Mouse (Mus musculus) embryonic facial prominence, embryonic 11.5 days (tissue): Measurements from ENCODE around the gene Lingo3. TPM values are rescaled to one million over a fixed set of nuclear protein-coding genes. Genes with fewer than 3 reads are reported as not detected.

Experiments used
- ATAC-seq: fragments of 200-750 bp; cut with Nextera tagmentation; replicated peaks from 2 replicates; pipeline ENCODE4 v1.8.0; 2017; ENCODE audit warnings: low read depth; ENCODE audit not compliant: insufficient number of reproducible peaks, low FRiP score, low TSS enrichment
- DNase-seq: peaks from one replicate; pipeline ENCODE4 v3.0.0-alpha.2; 2015; ENCODE audit warnings: low spot score
- H3K27ac ChIP-seq: fragments of 300-500 bp; sonication (generic); replicated peaks from 2 replicates; pipeline ENCODE4 v1.5.1; 2014; ENCODE audit warnings: mild to moderate bottlenecking, low read depth, low read length, control low read depth
- H3K27me3 ChIP-seq: fragments of 300-500 bp; sonication (generic); 2 replicates; pipeline ENCODE4 v1.6.1; 2014; ENCODE audit warnings: mild to moderate bottlenecking, low read length, moderate library complexity, mixed read lengths; ENCODE audit not compliant: control insufficient read depth, insufficient read depth
- H3K36me3 ChIP-seq: fragments of 300-500 bp; sonication (generic); replicated peaks from 2 replicates; pipeline ENCODE4 v1.6.1; 2014; ENCODE audit warnings: low read depth, mild to moderate bottlenecking, low read length, moderate library complexity, mixed read lengths; ENCODE audit not compliant: control insufficient read depth, insufficient read depth
- H3K4me1 ChIP-seq: fragments of 300-500 bp; sonication (generic); 2 replicates; pipeline ENCODE4 v1.6.1; 2014; ENCODE audit warnings: low read length, mixed read lengths; ENCODE audit not compliant: control insufficient read depth, insufficient read depth
- H3K4me2 ChIP-seq: fragments of 300-500 bp; sonication (generic); 2 replicates; pipeline ENCODE4 v1.6.1; 2014; ENCODE audit warnings: low read depth, mild to moderate bottlenecking, control low read depth, low read length, moderate library complexity
- H3K4me3 ChIP-seq: fragments of 300-500 bp; sonication (generic); 2 replicates; pipeline ENCODE4 v1.5.1; 2014; ENCODE audit warnings: low read depth, low read length, control low read depth
- H3K9ac ChIP-seq: fragments of 300-500 bp; sonication (generic); replicated peaks from 2 replicates; pipeline ENCODE4 v1.6.1; 2014; ENCODE audit warnings: mild to moderate bottlenecking, control low read depth, low read length
- H3K9me3 ChIP-seq: fragments of 300-500 bp; sonication (generic); replicated peaks from 2 replicates; pipeline ENCODE4 v1.6.1; 2016; ENCODE audit warnings: mild to moderate bottlenecking, low read length, inconsistent platforms, mixed read lengths; ENCODE audit not compliant: control insufficient read depth
- WGBS: fragments of 180-500 bp; shearing (Covaris S2); extraction: QIAGEN DNeasy Blood & Tissue Kit; methylation state at CpG from one replicate; pipeline ENCODE4 v1.1.7; 2014; 5-methylcytosine and 5-hydroxymethylcytosine counted together
- polyA plus RNA-seq: library from polyadenylated mRNA; unstranded; fragments of >200 nt; fragmentation: Nextera tagmentation; extraction: Ambion mirVana; gene quantifications from 2 replicates; pipeline ENCODE4 v1.2.1, GENCODE M21; 2014

Lingo3 gene
- polyA plus RNA-seq, result 0.49 and 0.67 TPM in 2 replicates

- DNase-seq (peak; percentile 41), ATAC-seq (no peak)
- no peak within 1 kb of the TSS for H3K27ac ChIP-seq
These were observed at the start of gene Lingo3 for GRCm38 (mm10) chr10:80843931-80844547. Lingo3 (minus strand) TSS chr10:80844039.

DNA sequence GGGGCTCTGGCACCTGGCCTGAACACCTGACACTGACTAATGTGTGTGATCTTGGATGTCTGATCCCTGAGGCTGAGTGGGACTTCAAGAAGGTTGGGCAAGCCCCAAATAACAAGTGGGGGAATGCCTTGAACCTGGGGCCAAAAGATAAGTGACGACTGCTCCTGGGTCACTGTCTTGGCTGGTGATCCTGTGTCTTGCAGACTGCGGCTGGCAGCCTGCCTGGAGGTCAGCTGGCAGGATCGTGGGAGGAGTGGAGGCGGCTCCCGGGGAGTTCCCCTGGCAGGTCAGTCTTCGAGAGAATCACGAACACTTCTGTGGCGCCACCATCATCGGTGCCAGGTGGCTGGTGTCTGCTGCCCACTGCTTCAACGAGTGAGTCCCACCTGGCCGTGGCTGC lies 43.3 kb upstream of the Lingo3 start:
- H3K27me3 ChIP-seq, result no peaks in the 10 kb centered on the region
- no peaks in the 10 kb centered on the region for H3K9me3 ChIP-seq
- no peak overlapping the region for H3K4me3 ChIP-seq
- no peak overlapping the region for H3K9ac ChIP-seq
- H3K4me1 ChIP-seq, result no peaks in the 10 kb centered on the region
- H3K27ac ChIP-seq, result no peak overlapping the region
- H3K4me2 ChIP-seq, result no peak overlapping the region
- H3K36me3 ChIP-seq, result no peaks in the 10 kb centered on the region
- ATAC-seq, result no peak
- 78% methylated on average over 11 of the region's 11 CpGs for WGBS
- DNase-seq, result no peak

More at GRCm38 (mm10) chr10:80843931-80844547, at the start of gene Lingo3:
- Histone ChIP-seq H3K4me2 (peak within 1 kb of the TSS; percentile 86), H3K36me3 (no peaks in the 10 kb centered on the region), H3K4me3 (peak within 1 kb of the TSS; percentile 37), H3K4me1 (no peaks in the 10 kb centered on the region), H3K9ac (peak within 1 kb of the TSS; percentile 53), H3K9me3 (no peaks in the 10 kb centered on the region), H3K27me3 (peaks cover 30% of the 10 kb centered on the region)
- WGBS, result 4% methylated on average over 41 of the region's 51 CpGs

DNA sequence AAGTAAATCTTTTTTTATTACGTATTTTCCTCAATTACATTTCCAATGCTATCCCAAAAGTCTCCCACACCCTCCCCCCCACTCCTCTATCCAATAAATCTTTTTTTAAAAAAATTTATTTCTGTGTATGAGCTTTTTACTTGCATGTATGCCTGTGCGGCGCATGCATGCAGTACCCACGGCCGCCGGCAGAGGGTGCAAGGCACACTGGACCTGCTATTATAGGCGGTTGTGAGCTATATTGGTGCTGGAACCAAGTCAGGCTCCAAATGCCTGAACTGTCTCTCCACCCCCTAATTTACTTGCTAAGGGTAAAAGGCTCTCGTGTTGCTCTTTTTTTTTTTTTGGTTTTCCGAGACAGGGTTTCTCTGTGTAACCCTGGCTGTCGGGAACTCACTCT lies 37.5 kb upstream of the Lingo3 start:
- H3K4me3 ChIP-seq, result no peak overlapping the region
- H3K9ac ChIP-seq, result no peak overlapping the region
- no peaks in the 10 kb centered on the region for H3K27me3 ChIP-seq
- WGBS, result 29% methylated on average over 10 of the region's 10 CpGs
- H3K36me3 ChIP-seq, result no peaks in the 10 kb centered on the region
- H3K4me1 ChIP-seq, result no peaks in the 10 kb centered on the region
- no peak for ATAC-seq
- no peak overlapping the region for H3K4me2 ChIP-seq
- no peaks in the 10 kb centered on the region for H3K9me3 ChIP-seq
- no peak overlapping the region for H3K27ac ChIP-seq
- peak; percentile 68 for DNase-seq

DNA sequence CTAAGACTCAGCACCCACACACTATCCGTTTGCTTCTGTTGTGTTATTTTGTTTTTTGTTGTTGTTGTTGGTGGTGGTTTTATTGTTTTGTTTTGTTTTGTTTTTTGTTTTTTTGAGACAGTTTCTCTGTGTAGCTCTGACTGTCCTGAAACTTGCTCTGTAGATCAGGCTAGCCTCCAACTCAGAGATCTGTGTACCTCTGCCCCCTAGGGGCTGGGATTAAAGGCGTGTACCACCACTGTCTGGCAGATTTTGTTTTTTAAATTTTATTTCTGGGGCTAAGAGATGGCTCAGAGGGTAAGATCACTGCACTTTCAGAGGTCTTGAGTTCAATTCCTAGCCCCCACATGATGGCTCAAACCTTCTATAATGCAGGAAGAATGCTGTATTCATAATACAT lies 37.1 kb upstream of the Lingo3 start:
- no peak for DNase-seq
- no peak overlapping the region for H3K4me2 ChIP-seq
- WGBS, result 79% methylated on average over 2 of the region's 2 CpGs

DNA sequence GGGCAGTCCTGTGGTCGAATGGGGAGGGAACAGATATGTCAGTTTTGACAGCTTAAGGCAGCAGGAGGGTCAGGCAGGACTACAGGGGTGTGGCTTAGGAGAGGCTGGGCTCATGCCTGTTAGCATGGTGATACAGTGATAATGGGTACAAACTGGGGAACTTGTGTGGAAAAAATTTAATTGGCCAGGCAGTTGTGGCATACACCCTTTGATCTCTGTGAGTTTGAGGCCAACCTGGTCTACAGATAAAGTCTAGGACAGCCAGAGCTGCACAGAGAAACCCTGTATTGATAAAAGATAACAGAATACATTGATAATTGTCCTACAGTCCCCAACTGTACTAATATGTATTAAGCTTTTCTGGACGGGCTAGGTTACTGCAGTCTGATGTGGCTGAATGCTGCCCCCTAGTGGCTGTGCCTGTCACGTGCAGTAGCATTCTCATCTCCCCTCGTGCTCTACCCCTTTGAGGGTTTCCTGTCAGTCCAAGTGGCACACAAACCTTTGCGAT lies 36.3 kb upstream of the Lingo3 start:
- Histone ChIP-seq H3K4me3 (no peak overlapping the region), H3K9ac (no peak overlapping the region), H3K27me3 (no peaks in the 10 kb centered on the region), H3K4me2 (no peak overlapping the region), H3K27ac (no peak overlapping the region), H3K4me1 (no peaks in the 10 kb centered on the region), H3K9me3 (no peaks in the 10 kb centered on the region), H3K36me3 (no peaks in the 10 kb centered on the region)
- ATAC-seq (no peak), DNase-seq (peak; percentile 78)
- WGBS, result 19% methylated on average over 5 of the region's 5 CpGs

More for the DNA sequence above, 37.1 kb upstream of the Lingo3 start:
- no peaks in the 10 kb centered on the region for H3K27me3 ChIP-seq
- no peaks in the 10 kb centered on the region for H3K9me3 ChIP-seq
- no peak for ATAC-seq
- H3K36me3 ChIP-seq, result no peaks in the 10 kb centered on the region
- no peak overlapping the region for H3K27ac ChIP-seq
- H3K4me1 ChIP-seq, result no peaks in the 10 kb centered on the region
- H3K9ac ChIP-seq, result no peak overlapping the region
- no peak overlapping the region for H3K4me3 ChIP-seq

GRCm38 (mm10) chr10:80876594-80876993 lies 32.8 kb upstream of the Lingo3 start:
- no peak for ATAC-seq
- WGBS, result 22% methylated on average over 3 of the region's 3 CpGs
- H3K9me3 ChIP-seq, result no peaks in the 10 kb centered on the region
- no peak overlapping the region for H3K4me2 ChIP-seq
- H3K4me1 ChIP-seq, result no peaks in the 10 kb centered on the region
- no peaks in the 10 kb centered on the region for H3K27me3 ChIP-seq
- H3K9ac ChIP-seq, result no peak overlapping the region
- DNase-seq, result no peak
- H3K27ac ChIP-seq, result no peak overlapping the region
- no peaks in the 10 kb centered on the region for H3K36me3 ChIP-seq
- no peak overlapping the region for H3K4me3 ChIP-seq

GRCm38 (mm10) chr10:80876028-80876427 lies 32.2 kb upstream of the Lingo3 start:
- no peak overlapping the region for H3K4me3 ChIP-seq
- H3K4me2 ChIP-seq, result no peak overlapping the region
- DNase-seq (peak; percentile 61), ATAC-seq (no peak)
- no peaks in the 10 kb centered on the region for H3K9me3 ChIP-seq
- WGBS, result 26% methylated on average over 5 of the region's 5 CpGs
- no peak overlapping the region; the same call in 1 of the 2 replicates for H3K9ac ChIP-seq
- no peaks in the 10 kb centered on the region for H3K4me1 ChIP-seq
- no peak overlapping the region for H3K27ac ChIP-seq
- no peaks in the 10 kb centered on the region for H3K27me3 ChIP-seq
- H3K36me3 ChIP-seq, result no peaks in the 10 kb centered on the region

- H3K4me1 ChIP-seq, result no peaks in the 10 kb centered on the region
- ATAC-seq, result no peak
- no peaks in the 10 kb centered on the region for H3K27me3 ChIP-seq
- H3K9ac ChIP-seq, result peak overlapping the region; percentile 4; the same call in 1 of the 2 replicates
- no peak for DNase-seq
- no peak overlapping the region for H3K4me3 ChIP-seq
- H3K36me3 ChIP-seq, result no peaks in the 10 kb centered on the region
- no peak overlapping the region for H3K4me2 ChIP-seq
- WGBS, result 74% methylated on average over 9 of the region's 9 CpGs
- H3K9me3 ChIP-seq, result no peaks in the 10 kb centered on the region
- H3K27ac ChIP-seq, result no peak overlapping the region
These were observed 30.2 kb upstream of the Lingo3 start for GRCm38 (mm10) chr10:80874035-80874434.
